Mouse (Mus musculus): ENCODE data around the gene Mark3.

DNA sequence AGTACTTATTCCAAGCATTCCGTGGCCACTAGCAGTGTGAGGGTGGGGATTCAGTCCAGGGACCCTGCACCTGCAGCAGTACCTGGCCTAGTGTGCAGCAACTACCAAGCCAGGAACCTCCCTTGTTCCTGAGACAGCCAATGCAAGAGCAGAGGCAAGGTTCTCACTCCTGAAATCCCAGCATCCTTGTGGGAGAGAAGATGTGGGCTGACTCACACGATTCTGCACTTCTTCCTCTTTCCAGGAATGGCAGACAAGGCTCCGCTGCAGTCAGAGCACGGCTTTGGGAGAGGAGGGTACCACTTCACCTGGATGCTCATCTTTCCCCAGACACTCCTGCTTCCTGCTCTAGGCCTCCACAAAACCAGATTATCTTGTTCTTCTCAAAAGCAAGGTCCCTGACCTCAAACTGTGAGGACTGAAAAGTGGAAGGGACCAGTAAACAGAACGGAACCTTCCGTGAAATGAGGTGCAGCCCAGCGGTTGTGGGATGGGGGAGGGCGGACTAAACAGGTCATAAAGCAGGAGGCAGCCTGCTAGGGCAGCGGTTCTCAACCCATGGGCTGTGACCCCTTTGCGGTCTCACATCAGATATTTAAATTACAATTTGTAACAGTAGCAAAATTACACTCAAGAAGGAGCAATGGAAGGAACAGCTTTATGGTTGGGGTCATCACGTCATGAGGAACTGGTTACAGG lies 41.1 kb upstream of the Mark3 start:
- no peak for TF ChIP-seq POLR2A (IDR thresholded peaks at IDR 0.05; ENCODE audit: borderline replicate concordance, insufficient read depth, low read length)
- TF ChIP-seq CTCF (IDR thresholded peaks at IDR 0.05; ENCODE audit: borderline replicate concordance, insufficient read depth, low read depth, low read length), result no peak
